Mouse (Mus musculus): Measurements from ENCODE around the gene Rflnb.

Rflnb gene

DNA sequence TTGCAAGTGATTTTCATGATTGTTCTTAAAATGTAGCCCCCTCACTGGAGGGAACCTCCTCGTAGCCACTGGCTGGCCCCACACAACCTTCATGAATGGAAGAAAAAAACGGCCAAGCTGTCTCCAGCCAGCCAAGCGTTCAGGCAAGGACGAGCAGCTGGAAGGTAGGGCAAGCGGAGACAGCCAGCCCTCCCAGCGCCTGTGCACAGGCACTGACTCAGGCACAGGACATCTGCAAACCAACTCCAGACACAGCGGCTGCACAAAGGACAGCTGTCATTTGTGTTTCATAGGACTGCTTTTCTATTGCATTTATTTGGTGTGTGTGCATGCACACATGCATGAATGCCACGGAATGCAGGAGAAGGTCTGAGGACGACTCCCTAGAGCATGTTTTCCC lies 33.2 kb downstream of the Rflnb start:
- no peak for DNase-seq (ENCODE audit: extremely low read depth, insufficient read length, low spot score)

DNA sequence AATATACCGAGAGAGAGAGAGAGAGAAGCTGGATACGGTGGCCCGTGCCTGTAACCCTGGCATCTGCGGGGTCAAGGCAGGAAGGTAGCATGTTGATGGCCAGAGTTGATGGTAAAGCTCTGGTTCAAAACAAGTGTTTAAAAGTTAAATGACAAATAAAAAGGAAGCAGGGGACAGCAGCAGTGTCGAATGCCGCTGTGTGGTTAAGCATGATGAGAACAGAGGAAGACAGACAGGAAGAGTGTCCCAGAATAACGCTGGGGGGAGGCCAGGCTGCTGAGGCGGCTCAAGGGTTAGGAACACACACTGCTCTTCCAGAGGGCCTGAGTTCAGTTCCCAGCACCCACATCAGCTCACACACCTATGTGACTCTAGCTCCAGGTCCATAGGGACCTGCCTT lies 35.1 kb downstream of the Rflnb start:
- DNase-seq (ENCODE audit: extremely low read depth, insufficient read length, low spot score) = no peak

DNA sequence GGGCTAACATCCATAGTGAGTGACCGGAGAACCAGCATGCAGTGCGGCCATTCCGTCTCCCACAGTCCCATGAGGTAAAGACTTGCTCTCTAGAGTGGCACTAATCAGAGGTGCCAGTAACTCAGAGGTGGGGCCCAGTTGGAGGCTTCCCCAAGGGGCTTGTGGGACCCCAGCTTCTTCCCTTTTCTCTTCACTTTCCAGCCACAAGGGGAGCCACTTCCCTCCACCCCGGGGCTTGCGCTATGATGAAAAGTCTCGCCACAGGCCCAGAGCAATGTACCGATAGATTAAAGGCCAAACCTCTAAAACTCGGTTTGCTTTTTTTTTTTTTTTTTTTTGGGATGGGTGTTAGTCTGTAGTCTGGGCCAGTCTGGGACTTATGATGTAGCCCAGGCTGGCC lies 35.7 kb downstream of the Rflnb start:
- DNase-seq (ENCODE audit: extremely low read depth, insufficient read length, low spot score) = no peak

DNA sequence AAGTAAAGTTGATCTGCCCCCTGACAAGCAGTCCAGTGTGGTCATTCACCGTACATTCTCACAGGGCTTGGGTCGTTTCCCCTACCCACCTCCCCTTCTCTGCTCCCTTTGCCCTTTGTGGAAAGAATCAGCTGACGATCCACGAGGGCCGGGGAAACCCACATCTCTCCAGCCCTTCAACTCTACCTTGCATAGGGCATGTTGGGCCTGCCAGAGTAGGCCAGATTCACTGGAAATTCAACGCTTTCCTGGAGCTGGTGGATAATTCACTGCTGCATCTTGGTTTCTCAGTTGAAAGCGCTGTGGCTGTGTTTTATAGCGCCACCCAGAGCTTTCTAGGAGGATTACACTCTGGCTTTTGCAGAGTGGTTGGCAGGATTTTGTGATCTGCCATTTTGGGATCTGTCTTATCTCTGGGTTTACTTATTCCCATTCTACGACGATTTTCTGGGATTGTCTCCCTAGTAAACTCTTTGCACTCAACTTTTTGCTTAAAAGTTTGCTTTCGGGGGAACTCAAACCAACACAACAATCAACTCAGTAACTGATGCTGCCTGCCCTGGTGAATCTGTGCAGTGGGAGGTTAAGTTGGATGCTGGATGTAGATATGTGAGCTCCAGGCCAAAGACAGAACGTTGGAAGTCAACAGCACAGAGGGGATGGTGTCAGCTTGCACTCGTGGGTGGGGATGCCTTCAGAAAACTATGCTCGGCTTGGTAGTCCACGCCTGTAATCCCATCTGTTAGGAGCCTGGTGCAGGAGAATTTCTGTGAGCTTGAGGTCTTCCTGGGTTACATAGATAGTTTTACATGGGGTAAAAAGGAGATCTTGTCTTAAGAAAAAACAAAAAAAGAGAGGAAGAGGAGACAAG lies 36.4 kb downstream of the Rflnb start:
- no peak for DNase-seq (ENCODE audit: extremely low read depth, insufficient read length, low spot score)

DNA sequence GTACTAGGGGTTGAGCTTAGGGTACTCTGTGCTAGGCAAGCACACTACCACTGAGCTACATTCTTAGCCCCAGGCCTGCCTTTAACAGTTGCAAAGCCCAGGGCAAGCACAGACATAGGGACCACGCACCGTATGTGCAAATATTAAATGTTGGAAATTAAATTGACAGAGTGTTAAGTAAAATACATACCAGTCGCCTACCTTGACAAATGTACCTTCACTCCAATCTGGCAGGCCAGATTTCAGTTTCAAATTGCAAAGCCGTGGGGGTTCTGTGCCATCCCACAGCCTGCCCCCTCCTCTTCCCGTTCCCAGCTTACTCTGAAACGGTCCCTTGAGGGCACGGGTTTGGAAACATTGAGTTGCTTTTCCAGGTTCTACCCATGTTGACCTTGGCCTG lies 41.6 kb downstream of the Rflnb start:
- no peak for DNase-seq (ENCODE audit: extremely low read depth, insufficient read length, low spot score)

DNA sequence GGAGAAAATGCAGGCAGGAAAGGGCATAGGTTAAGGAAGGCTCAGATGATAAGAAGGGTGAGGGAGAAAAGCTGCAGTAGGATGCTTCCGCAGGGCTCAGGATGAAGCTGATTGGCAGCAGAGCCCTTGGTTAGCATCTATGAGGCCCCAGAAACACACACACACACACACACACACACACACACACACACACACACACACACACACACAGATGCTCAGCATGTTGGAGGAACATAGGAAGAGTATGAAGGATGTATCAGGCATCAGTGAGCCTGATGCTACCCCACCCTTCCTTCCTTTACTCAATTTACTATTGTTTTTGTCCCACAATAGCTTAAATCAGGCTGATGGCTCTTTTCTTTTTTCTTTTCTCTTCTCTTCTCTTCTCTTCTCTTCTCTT lies 43.0 kb downstream of the Rflnb start:
- no peak for DNase-seq (ENCODE audit: extremely low read depth, insufficient read length, low spot score)

DNA sequence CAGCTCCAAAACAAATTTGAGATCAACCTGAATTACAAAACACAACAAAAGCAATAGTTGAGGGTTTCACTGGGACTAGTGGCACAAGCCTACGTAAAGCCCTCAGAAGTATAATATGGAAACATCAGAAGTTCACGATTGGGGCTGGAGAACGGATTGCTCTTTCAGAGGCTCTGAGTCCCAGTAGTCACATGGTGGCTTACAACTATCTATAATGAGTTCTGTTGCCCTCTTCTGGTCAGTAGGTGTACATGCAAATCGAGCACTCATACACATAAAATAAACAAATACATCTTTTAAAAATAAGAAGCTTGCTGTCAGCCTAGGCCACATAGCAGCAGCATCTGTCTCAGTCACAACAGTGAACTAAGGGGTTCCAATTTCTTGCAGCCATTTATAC lies 44.4 kb downstream of the Rflnb start:
- DNase-seq (ENCODE audit: extremely low read depth, insufficient read length, low spot score) = no peak

DNA sequence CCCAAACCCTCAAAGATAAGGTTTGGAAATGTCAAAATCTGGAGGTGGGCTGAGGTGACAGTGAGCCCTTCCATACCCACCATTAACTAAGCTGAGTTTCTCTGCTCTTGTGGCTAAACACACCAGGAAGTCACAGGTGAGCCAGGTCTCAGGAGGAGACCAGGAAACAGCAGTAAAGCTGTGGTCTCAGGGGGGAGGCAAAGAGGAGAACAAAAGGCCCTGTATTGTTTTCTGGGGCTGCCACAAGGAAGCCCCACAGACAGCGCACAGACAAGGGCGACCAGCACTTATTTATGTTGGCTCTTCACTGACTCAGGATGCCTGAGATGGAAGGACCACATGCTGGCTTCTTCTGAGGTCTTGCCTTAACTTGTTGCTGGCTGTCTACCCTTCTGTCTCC lies 47.2 kb downstream of the Rflnb start:
- no peak for DNase-seq (ENCODE audit: extremely low read depth, insufficient read length, low spot score)

DNA sequence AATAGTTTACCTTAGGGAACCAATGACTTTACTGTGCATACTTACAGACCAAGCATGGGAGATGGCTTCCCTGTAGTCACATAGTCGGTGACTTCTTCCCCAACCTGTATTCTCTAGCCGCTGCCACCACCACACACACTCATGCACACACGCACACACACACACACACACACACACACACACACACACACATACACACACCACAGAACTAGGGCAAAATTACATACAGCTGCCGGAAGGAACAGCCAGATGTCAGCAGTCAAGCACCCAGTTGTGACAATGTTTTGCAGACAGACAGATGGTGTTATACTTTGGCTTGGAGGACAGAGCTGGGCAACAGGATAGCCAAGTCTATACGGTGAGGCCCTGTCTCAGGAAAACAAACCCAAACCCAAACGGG lies 49.5 kb downstream of the Rflnb start:
- DNase-seq (ENCODE audit: extremely low read depth, insufficient read length, low spot score) = no peak

DNA sequence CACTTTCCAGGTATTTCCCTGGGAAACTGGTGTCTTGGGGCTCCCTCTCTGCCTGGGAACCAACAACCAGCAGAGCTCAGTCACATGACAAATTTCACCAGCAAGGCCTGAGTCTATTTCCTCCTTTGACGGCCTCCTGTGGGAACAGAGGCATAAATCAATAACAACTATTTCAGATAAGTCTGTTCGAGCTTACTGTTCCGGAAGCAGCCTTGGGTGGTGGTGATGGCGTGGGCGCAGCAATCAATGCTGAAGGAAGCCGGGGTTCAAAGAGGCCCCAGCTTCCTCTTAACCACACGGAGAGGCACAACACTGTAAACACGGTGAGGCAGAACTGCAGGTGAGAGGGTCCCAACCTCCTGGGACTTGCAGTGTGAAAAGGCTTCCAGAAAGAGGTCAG lies 50.8 kb downstream of the Rflnb start:
- no peak for DNase-seq (ENCODE audit: extremely low read depth, insufficient read length, low spot score)

DNA sequence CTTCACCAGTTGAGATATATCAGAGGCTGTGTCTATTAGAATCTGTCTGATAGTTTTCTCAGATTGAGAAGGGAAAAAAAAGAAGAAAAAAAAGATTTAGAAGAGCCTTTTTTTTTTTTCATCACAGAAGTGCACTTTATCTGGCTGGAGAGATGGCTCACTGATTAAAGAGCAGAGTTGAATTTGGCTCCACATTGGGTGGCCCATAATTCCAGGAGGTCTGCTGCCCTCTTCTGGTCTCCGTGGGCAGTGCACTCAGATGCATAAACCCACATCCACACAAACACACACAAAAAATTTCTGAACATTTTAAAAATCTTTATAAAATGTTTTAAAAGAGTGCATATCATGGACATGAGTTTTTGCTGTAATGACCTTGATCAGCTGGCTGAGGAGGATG lies 53.6 kb downstream of the Rflnb start:
- DNase-seq (ENCODE audit: extremely low read depth, insufficient read length, low spot score) = no peak

DNA sequence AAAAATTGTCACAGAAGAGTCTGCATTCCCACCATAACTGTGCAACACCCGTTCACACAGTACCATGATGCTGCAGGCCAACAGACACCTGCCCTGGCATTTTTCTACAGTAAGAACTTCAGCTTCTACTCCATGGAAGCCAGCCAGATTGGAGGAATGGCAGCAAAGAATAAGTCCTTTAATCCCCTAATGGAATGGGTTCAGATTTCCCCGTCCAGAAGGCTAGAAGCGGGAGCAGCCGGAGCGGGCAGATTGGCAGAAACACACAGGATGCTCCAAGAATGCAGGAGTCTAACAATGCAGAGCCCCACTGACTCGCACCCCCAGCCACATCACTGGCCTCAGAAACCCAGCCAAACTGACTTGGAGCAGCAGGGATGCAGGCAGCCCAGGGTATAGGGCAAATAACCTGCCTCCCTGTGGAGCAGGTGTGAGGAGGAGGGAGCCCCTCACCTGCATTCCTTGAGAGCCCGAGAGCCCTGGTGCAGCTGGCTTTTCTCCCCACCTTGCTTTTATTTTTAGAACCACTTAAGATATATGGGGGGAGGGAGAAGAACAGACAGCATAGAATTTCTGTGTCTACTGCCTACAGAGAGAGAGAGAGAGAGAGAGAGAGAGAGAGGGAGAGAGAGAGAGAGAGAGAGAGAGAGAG lies 54.5 kb downstream of the Rflnb start:
- no peak for DNase-seq (ENCODE audit: extremely low read depth, insufficient read length, low spot score)

DNA sequence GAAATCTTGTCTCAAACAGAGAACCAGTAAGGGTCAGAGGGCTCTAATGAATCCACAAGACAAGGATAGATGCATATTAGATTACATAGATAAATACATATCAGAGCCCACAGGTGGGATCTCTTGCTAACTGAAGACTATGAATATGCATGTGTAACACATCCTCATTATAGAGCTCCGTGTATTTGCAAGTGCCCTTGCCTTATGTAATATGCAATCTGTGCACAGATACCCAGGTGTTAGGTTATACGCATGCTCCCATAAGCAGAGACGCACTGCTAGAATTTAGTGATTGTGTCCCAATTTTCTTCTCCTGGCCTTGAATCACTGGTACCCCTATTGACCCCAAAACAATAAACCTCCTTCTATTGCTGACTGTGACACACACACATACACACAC lies 55.4 kb downstream of the Rflnb start:
- no peak for DNase-seq (ENCODE audit: extremely low read depth, insufficient read length, low spot score)

DNA sequence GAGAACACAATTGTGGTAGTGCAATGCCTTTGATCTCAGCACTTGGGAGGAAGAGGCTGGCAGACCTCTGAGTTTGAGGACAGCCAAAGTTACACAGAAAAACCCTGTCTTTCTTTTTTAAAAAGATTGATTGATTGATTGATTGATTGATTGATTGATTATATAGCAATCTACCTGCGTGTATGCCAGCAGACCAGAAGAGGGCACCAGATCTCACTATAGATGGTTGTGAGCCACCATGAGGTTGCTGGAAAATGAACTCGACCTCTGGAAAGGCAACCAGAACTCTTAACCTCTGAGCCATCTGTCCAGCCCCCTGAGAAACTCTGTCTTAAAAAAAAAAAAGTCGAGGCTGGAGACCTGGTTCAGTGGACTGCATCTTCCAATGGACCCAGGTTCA lies 57.0 kb downstream of the Rflnb start:
- no peak for DNase-seq (ENCODE audit: extremely low read depth, insufficient read length, low spot score)
